Mouse (Mus musculus) liver, embryonic 12.5 days (tissue): ENCODE results near the gene Olfr308. TPM values are rescaled to one million over a fixed set of nuclear protein-coding genes. Genes with fewer than 3 reads are reported as not detected.
"Not testable (repeated sequence)": the region's sequence is repeated elsewhere in the genome, so short reads cannot be mapped to it uniquely, and the experiment has no call there.

Source experiments
- ATAC-seq: fragments of 200-750 bp; cut with Nextera tagmentation; 2 replicates; pipeline ENCODE4 v1.8.0; 2017; ENCODE audit warnings: moderate number of reproducible peaks, mild to moderate bottlenecking, moderate library complexity
- H3K27ac ChIP-seq: fragments of 300-500 bp; sonication (generic); 2 replicates; pipeline ENCODE4 v1.5.1; 2016; ENCODE audit warnings: mild to moderate bottlenecking
- H3K27me3 ChIP-seq: fragments of 300-500 bp; sonication (generic); replicated peaks from 2 replicates; pipeline ENCODE4 v1.6.1; 2016; ENCODE audit warnings: mild to moderate bottlenecking, moderate library complexity
- H3K36me3 ChIP-seq: fragments of 300-500 bp; sonication (generic); 2 replicates; pipeline ENCODE4 v1.6.1; 2016; ENCODE audit warnings: mild to moderate bottlenecking, moderate library complexity
- H3K4me1 ChIP-seq: fragments of 300-500 bp; sonication (generic); 2 replicates; pipeline ENCODE4 v1.6.1; 2016
- H3K4me2 ChIP-seq: fragments of 300-500 bp; sonication (generic); 2 replicates; pipeline ENCODE4 v1.6.1; 2016; ENCODE audit warnings: mild to moderate bottlenecking, moderate library complexity
- H3K4me3 ChIP-seq: fragments of 300-500 bp; sonication (generic); 2 replicates; pipeline ENCODE4 v1.5.1; 2016; ENCODE audit warnings: mild to moderate bottlenecking, moderate library complexity
- H3K9ac ChIP-seq: fragments of 300-500 bp; sonication (generic); 2 replicates; pipeline ENCODE4 v1.6.1; 2016; ENCODE audit warnings: mild to moderate bottlenecking, moderate library complexity
- H3K9me3 ChIP-seq: fragments of 300-500 bp; sonication (generic); replicated peaks from 2 replicates; pipeline ENCODE4 v1.6.1; 2016; ENCODE audit warnings: mild to moderate bottlenecking, moderate library complexity
- WGBS: fragments of 180-500 bp; shearing (Covaris S2); methylation state at CpG from one replicate; pipeline ENCODE4 v1.1.7; 2016; ENCODE audit not compliant: insufficient replicate concordance; 5-methylcytosine and 5-hydroxymethylcytosine counted together
- microRNA-seq: library from miRNA; unstranded; fragments of <30 nt; microRNA quantifications from one replicate; pipeline ENCODE4, GENCODE M21; 2017
- polyA plus RNA-seq: library from polyadenylated mRNA; unstranded; fragments of >200 nt; fragmentation: Nextera tagmentation; extraction: Ambion mirVana; gene quantifications from 2 replicates; pipeline ENCODE4 v1.2.1, GENCODE M21; 2016

Gene Olfr308
- not detected in 2 replicates for polyA plus RNA-seq

DNA sequence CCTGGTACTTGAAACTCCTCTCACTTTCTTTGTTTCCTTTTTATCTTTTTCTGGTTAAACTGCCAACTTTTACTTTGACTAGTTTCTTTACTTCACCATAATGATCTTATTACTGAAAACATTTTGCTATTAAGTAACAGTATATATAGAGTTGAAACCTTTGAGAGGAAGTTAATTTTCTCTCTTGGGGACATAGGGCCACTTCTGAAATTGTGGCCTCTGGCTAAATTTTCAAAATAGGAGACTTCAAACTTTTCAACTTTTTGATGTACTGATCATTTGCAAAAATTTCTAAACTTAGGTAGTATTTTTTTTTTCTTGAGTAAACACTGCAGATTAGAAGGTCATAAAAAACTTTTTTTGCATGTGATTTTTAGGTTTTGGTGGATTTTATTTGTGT, at the start of gene Olfr308:
TSS of gene Olfr308 (minus strand) at position 101 of the 400 bp plus-strand sequence.
- no peak within 1 kb of the TSS for H3K9ac ChIP-seq
- H3K4me1 ChIP-seq, result no peaks in the 10 kb centered on the region
- no peak for ATAC-seq
- H3K4me2 ChIP-seq, result no peak within 1 kb of the TSS
- H3K27ac ChIP-seq, result no peak within 1 kb of the TSS
- H3K9me3 ChIP-seq, result no peaks in the 10 kb centered on the region
- H3K4me3 ChIP-seq, result no peak within 1 kb of the TSS
- no peaks in the 10 kb centered on the region for H3K36me3 ChIP-seq
- no peaks in the 10 kb centered on the region for H3K27me3 ChIP-seq

DNA sequence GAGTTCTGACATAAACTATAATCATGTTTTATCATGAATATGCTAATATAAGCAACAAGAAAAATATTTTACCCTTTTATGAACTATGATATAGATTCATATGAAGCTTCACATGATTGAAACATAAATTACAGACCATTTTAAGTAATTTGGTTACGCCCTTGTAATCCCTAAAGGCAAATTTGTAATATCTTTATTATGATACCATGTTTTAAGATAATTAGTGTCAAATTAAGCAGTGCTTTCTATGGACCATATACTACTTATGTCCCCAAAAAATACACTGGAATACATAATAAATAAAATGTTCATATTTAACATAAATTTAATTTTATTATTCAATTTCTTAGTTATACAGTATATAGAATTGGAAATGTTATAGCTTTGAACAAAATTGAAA, 41.4 kb upstream of the Olfr308 start, which contains the start of gene Olfr305:
TSS of gene Olfr305 (minus strand) at position 101 of the 400 bp plus-strand sequence.
- ATAC-seq, result no peak
- Histone ChIP-seq H3K27ac (no peak within 1 kb of the TSS), H3K4me3 (no peak within 1 kb of the TSS), H3K36me3 (no peaks in the 10 kb centered on the region), H3K4me2 (no peak within 1 kb of the TSS), H3K4me1 (no peaks in the 10 kb centered on the region), H3K27me3 (no peaks in the 10 kb centered on the region), H3K9me3 (no peaks in the 10 kb centered on the region), H3K9ac (no peak within 1 kb of the TSS)
- WGBS, result 68% methylated on average over 1 of the region's 1 CpGs

GRCm38 (mm10) chr7:86346296-86346695, 20.9 kb upstream of the Olfr308 start:
- H3K9ac ChIP-seq, H3K4me3 ChIP-seq, H3K4me2 ChIP-seq, ATAC-seq, H3K4me1 ChIP-seq, H3K27ac ChIP-seq, H3K9me3 ChIP-seq, H3K36me3 ChIP-seq, H3K27me3 ChIP-seq: not testable (repeated sequence)
- WGBS, result 79% methylated on average over 9 of the region's 9 CpGs

DNA sequence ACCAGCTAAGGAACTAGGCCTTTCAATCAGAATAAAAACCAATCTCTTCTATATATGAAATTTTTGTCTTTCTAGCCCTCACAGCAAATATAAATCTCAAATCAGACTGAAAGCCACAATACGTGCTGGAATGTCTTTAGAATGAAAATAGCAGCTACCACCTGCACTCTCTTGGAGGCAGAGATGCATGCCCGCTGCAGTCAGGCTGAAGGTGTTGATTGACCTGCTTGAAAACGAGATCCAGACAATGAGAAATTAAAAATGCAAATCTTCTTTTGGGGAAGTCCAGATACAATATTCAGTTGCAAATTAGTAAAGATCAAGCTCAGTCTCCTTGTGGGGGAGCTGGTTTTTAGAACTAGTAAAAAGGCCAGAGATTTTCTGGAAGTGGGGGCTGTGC, 18.8 kb upstream of the Olfr308 start:
- Histone ChIP-seq H3K4me1 (no peaks in the 10 kb centered on the region), H3K27me3 (no peaks in the 10 kb centered on the region), H3K9me3 (no peaks in the 10 kb centered on the region), H3K36me3 (no peaks in the 10 kb centered on the region), H3K9ac (no peak overlapping the region), H3K4me2 (no peak overlapping the region), H3K4me3 (no peak overlapping the region), H3K27ac (no peak overlapping the region)
- no peak for ATAC-seq
- WGBS, result 53% methylated on average over 3 of the region's 3 CpGs

DNA sequence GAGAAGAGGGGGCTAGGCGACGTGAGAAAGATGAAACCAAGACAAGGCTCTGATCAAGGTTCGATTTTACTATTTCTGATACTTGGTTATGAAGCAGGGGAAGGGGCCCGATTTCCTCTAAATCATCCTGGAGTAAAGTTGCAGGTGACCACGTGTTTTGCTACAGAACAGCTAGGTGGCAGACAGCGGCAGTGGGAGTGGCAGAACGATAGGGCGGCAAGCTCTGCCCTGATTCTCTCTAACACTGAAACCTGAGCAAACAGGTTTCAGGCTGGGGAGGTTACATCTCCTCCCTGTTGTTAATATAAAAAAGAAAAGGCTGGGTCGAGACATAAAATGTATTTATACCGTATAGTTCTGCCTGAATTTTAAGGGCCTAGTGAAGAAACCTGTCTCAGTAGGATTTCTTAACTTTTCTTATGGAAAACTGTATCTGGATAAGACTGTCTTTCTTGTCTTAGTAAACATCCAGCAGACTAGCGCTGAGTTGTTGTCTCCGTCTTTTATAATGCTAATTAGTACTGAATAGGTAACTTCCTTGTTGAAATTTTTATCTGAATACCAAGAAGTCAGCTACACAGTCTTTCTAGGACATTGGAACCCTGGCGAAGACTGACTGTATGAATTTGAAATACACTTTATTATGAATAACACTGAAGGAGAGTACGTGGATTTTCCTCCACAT, 17.6 kb upstream of the Olfr308 start:
- Histone ChIP-seq H3K4me3 (no peak overlapping the region), H3K9ac (no peak overlapping the region), H3K4me1 (no peaks in the 10 kb centered on the region), H3K9me3 (no peaks in the 10 kb centered on the region), H3K4me2 (no peak overlapping the region), H3K27ac (no peak overlapping the region), H3K27me3 (no peaks in the 10 kb centered on the region), H3K36me3 (no peaks in the 10 kb centered on the region)
- no peak for ATAC-seq
- 57% methylated on average over 14 of the region's 14 CpGs for WGBS

GRCm38 (mm10) chr7:86337486-86337885, 12.1 kb upstream of the Olfr308 start, which contains the start of gene Olfr307:
TSS of gene Olfr307 (minus strand) at chr7:86337586.
- H3K9me3 ChIP-seq, result no peaks in the 10 kb centered on the region
- H3K4me2 ChIP-seq, result no peak within 1 kb of the TSS
- no peaks in the 10 kb centered on the region for H3K36me3 ChIP-seq
- 42% methylated on average over 1 of the region's 1 CpGs for WGBS
- no peak within 1 kb of the TSS for H3K9ac ChIP-seq
- no peak within 1 kb of the TSS for H3K4me3 ChIP-seq
- ATAC-seq, result no peak
- no peak within 1 kb of the TSS for H3K27ac ChIP-seq
- H3K27me3 ChIP-seq, result no peaks in the 10 kb centered on the region
- no peaks in the 10 kb centered on the region for H3K4me1 ChIP-seq

DNA sequence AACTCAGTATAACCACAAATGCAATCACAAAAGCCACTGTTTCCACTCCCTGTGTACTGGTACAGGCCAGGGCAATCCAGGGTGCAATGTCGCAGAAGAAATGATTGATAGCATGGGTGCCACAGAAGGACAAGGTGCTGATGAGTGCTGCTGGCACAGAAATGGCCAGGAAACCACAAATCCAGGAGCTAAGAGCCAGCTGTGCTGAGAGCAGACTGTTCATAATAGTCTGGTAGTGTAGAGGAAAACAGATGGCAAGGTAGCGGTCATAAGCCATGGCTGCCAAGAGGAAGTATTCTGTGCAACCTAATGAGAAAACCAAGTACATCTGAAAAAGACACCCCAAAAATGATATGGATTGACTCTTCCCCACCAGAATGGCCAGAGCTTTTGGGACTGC, 4.1 kb downstream of the Olfr308 start:
- no peak for ATAC-seq
- WGBS, result 81% methylated on average over 2 of the region's 2 CpGs
- no peak overlapping the region for H3K27ac ChIP-seq
- H3K9ac ChIP-seq, result no peak overlapping the region
- H3K4me1 ChIP-seq, result no peaks in the 10 kb centered on the region
- no peaks in the 10 kb centered on the region for H3K36me3 ChIP-seq
- H3K4me2 ChIP-seq, result no peak overlapping the region
- H3K27me3 ChIP-seq, result no peaks in the 10 kb centered on the region
- H3K9me3 ChIP-seq, result no peaks in the 10 kb centered on the region
- H3K4me3 ChIP-seq, result no peak overlapping the region

DNA sequence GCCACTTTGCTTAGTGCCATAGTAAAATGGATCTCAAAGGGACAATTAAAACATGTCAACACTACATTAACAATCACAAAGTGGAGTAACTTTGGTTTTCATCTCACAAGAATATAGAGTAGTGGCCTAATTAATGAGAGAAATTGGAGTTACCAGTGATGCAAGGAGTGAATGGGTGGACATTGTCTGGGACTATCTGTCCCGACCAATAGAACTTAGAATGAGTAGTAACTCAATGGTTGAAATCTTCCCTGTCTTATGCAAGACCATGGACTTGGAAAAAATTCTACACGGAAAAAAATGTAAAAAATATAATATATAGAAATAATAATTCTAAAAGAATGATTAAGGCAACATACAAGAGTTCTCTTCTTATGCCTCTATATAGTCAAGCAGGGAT, 11.8 kb downstream of the Olfr308 start, which contains the start of gene Olfr309:
TSS of gene Olfr309 (minus strand) at position 101 of the 400 bp plus-strand sequence.
- Histone ChIP-seq H3K27me3 (no peaks in the 10 kb centered on the region), H3K4me3 (no peak within 1 kb of the TSS), H3K4me2 (no peak within 1 kb of the TSS), H3K9ac (no peak within 1 kb of the TSS), H3K36me3 (no peaks in the 10 kb centered on the region), H3K9me3 (no peaks in the 10 kb centered on the region), H3K4me1 (no peaks in the 10 kb centered on the region), H3K27ac (no peak within 1 kb of the TSS)
- 49% methylated on average over 2 of the region's 2 CpGs for WGBS
- ATAC-seq, result no peak

GRCm38 (mm10) chr7:86277072-86277471, 48.4 kb downstream of the Olfr308 start, which contains the start of gene Olfr310:
TSS of gene Olfr310 (minus strand) at chr7:86277172.
- H3K9ac ChIP-seq, result no peak within 1 kb of the TSS
- no peak within 1 kb of the TSS for H3K4me2 ChIP-seq
- H3K4me1 ChIP-seq, result no peaks in the 10 kb centered on the region
- H3K4me3 ChIP-seq, result no peak within 1 kb of the TSS
- H3K27ac ChIP-seq, result no peak within 1 kb of the TSS
- no peaks in the 10 kb centered on the region for H3K27me3 ChIP-seq
- no peaks in the 10 kb centered on the region for H3K36me3 ChIP-seq
- no peak for ATAC-seq
- no peaks in the 10 kb centered on the region for H3K9me3 ChIP-seq
- WGBS, result 61% methylated on average over 1 of the region's 1 CpGs

Small RNA genes within 50 kb of the gene (microRNA-seq; reads per million reads assigned to microRNA genes)
- not detected for gene Gm23192

Other genes with a start within 250 kb of the Olfr308 start
- not detected in 2 replicates for gene Vmn2r75, start 153.9 kb downstream of the Olfr308 start, polyA plus RNA-seq
- not detected in 2 replicates for gene Vmn2r76, start 79.3 kb downstream of the Olfr308 start, polyA plus RNA-seq
- not detected in 2 replicates for gene Olfr310, start 48.5 kb downstream of the Olfr308 start, polyA plus RNA-seq
- gene Olfr309, start 11.9 kb downstream of the Olfr308 start, polyA plus RNA-seq, result not detected in 2 replicates
- gene Olfr307, start 12.0 kb upstream of the Olfr308 start, polyA plus RNA-seq, result not detected in 2 replicates
- gene Olfr305, start 41.3 kb upstream of the Olfr308 start, polyA plus RNA-seq, result not detected in 2 replicates
- gene Olfr304, start 61.0 kb upstream of the Olfr308 start, polyA plus RNA-seq, result not detected in 2 replicates
- not detected in 2 replicates for gene Olfr303, start 72.2 kb upstream of the Olfr308 start, polyA plus RNA-seq
- not detected in 2 replicates for gene Olfr301, start 78.2 kb upstream of the Olfr308 start, polyA plus RNA-seq
- gene Olfr299, start 134.3 kb upstream of the Olfr308 start, polyA plus RNA-seq, result not detected in 2 replicates
- not detected in 2 replicates for gene Olfr298, start 166.9 kb upstream of the Olfr308 start, polyA plus RNA-seq
- not detected in 2 replicates for gene Olfr297, start 194.3 kb upstream of the Olfr308 start, polyA plus RNA-seq